Mouse (Mus musculus): ENCODE data around the gene Lmo4.

- TF ChIP-seq CTCF (IDR thresholded peaks at IDR 0.05; ENCODE audit: borderline replicate concordance, insufficient read depth, low read depth, low read length), result no peak
- no peak for TF ChIP-seq POLR2A (IDR thresholded peaks at IDR 0.05; ENCODE audit: borderline replicate concordance, insufficient read depth, low read length)
Measured at GRCm38 (mm10) chr3:144238482-144238881, 33.5 kb upstream of the Lmo4 start.

Data from cerebellum, adult 2 months (tissue).